Mouse (Mus musculus) thymus, adult 2 months (tissue): ENCODE data around the gene Adat2. TPM values are rescaled to one million over a fixed set of nuclear protein-coding genes. Genes with fewer than 3 reads are reported as not detected.

ENCODE experiments used
- DNase-seq: peaks from one replicate; pipeline ENCODE4 v3.0.0; 2021
- H3K27ac ChIP-seq: fragments of 200-500 bp; 2 replicates; pipeline ENCODE4 v1.5.1; 2012; ENCODE audit warnings: low read length, control low read depth; ENCODE audit not compliant: control insufficient read depth, insufficient read depth
- H3K27me3 ChIP-seq: fragments of 200-500 bp; 2 replicates; pipeline ENCODE4 v1.6.1; 2012; ENCODE audit warnings: mild to moderate bottlenecking, low read length, moderate library complexity, mixed read lengths; ENCODE audit not compliant: control insufficient read depth, insufficient read depth
- H3K36me3 ChIP-seq: fragments of 200-500 bp; 2 replicates; pipeline ENCODE4 v1.6.1; 2012; ENCODE audit warnings: mild to moderate bottlenecking, low read length, moderate library complexity; ENCODE audit not compliant: control insufficient read depth, insufficient read depth
- H3K4me1 ChIP-seq: fragments of 200-500 bp; replicated peaks from 2 replicates; pipeline ENCODE4 v1.6.1; 2012; ENCODE audit warnings: low read length; ENCODE audit not compliant: control insufficient read depth, insufficient read depth
- H3K4me3 ChIP-seq: fragments of 200-500 bp; 2 replicates; pipeline ENCODE4 v1.5.1; 2012; ENCODE audit warnings: mild to moderate bottlenecking, low read length, control low read depth, moderate library complexity; ENCODE audit not compliant: control insufficient read depth, insufficient read depth
- CTCF ChIP-seq: fragments of 200-500 bp; IDR thresholded peaks from 2 replicates; pipeline ENCODE4 v1.5.1; 2012; ENCODE audit warnings: mild to moderate bottlenecking, control low read depth, low read length, moderate library complexity, borderline replicate concordance; ENCODE audit not compliant: control insufficient read depth, poor library complexity, insufficient read depth; ENCODE audit errors: extremely low read depth
- POLR2A ChIP-seq: fragments of 200-500 bp; IDR thresholded peaks from 2 replicates; pipeline ENCODE4 v1.6.1; 2012; ENCODE audit warnings: mild to moderate bottlenecking, low read length, control low read depth, moderate library complexity; ENCODE audit not compliant: control insufficient read depth, poor library complexity, insufficient read depth; ENCODE audit errors: extremely low read depth
- WGBS: fragments of 180-500 bp; shearing (Covaris S2); methylation state at CpG from one replicate; pipeline ENCODE4 v1.1.7; 2018; 5-methylcytosine and 5-hydroxymethylcytosine counted together
- polyA plus RNA-seq: library from polyadenylated mRNA; depleted of rRNA; stranded (reverse); fragments of >200 nt; gene quantifications from 2 replicates; pipeline ENCODE4 v1.2.3, GENCODE M21; 2012; rRNA removed

The Adat2 gene
- polyA plus RNA-seq, 1 experiment, result 7.8 TPM

GRCm38 (mm10) chr10:13592196-13592595 is 39.5 kb downstream of the Adat2 start:
- Histone ChIP-seq H3K4me1 (no peaks in the 10 kb centered on the region; the same call in 1 of the 2 replicates), H3K36me3 (no peaks in the 10 kb centered on the region), H3K27ac (no peak overlapping the region), H3K27me3 (no peaks in the 10 kb centered on the region), H3K4me3 (no peak overlapping the region)
- DNase-seq, result no peak
- TF ChIP-seq CTCF (no peak), POLR2A (no peak)
- WGBS, result 96% methylated on average over 10 of the region's 10 CpGs

GRCm38 (mm10) chr10:13593529-13593928 is 40.8 kb downstream of the Adat2 start:
- no peak overlapping the region for H3K4me3 ChIP-seq
- H3K27me3 ChIP-seq, result no peaks in the 10 kb centered on the region
- 94% methylated on average over 3 of the region's 3 CpGs for WGBS
- H3K36me3 ChIP-seq, result no peaks in the 10 kb centered on the region
- DNase-seq, result no peak
- TF ChIP-seq CTCF, result no peak
- TF ChIP-seq POLR2A, result no peak
- H3K4me1 ChIP-seq, result no peaks in the 10 kb centered on the region; the same call in 1 of the 2 replicates
- no peak overlapping the region for H3K27ac ChIP-seq

GRCm38 (mm10) chr10:13596073-13596472 is 43.4 kb downstream of the Adat2 start:
- WGBS, result 36% methylated on average over 3 of the region's 3 CpGs
- TF ChIP-seq POLR2A, result no peak
- no peak for TF ChIP-seq CTCF
- Histone ChIP-seq H3K36me3 (no peaks in the 10 kb centered on the region), H3K27ac (no peak overlapping the region), H3K4me1 (no peaks in the 10 kb centered on the region; the same call in 1 of the 2 replicates), H3K27me3 (no peaks in the 10 kb centered on the region), H3K4me3 (no peak overlapping the region)
- no peak for DNase-seq

GRCm38 (mm10) chr10:13596866-13597265 is 44.2 kb downstream of the Adat2 start:
- Histone ChIP-seq H3K36me3 (no peaks in the 10 kb centered on the region), H3K27ac (no peak overlapping the region), H3K27me3 (no peaks in the 10 kb centered on the region), H3K4me1 (no peaks in the 10 kb centered on the region; the same call in 1 of the 2 replicates), H3K4me3 (no peak overlapping the region)
- 90% methylated on average over 9 of the region's 9 CpGs for WGBS
- DNase-seq, result no peak
- TF ChIP-seq CTCF, result no peak
- TF ChIP-seq POLR2A, result no peak

- H3K4me3 ChIP-seq, result no peak overlapping the region
- no peaks in the 10 kb centered on the region for H3K27me3 ChIP-seq
- no peaks in the 10 kb centered on the region; the same call in 1 of the 2 replicates for H3K4me1 ChIP-seq
- DNase-seq, result no peak
- no peaks in the 10 kb centered on the region for H3K36me3 ChIP-seq
- no peak overlapping the region for H3K27ac ChIP-seq
- no peak for TF ChIP-seq CTCF
- no peak for TF ChIP-seq POLR2A
- WGBS, result 92% methylated on average over 8 of the region's 8 CpGs
These were observed 44.8 kb downstream of the Adat2 start for GRCm38 (mm10) chr10:13597491-13597890.

GRCm38 (mm10) chr10:13600926-13601325 is 48.2 kb downstream of the Adat2 start:
- H3K4me3 ChIP-seq, result no peak overlapping the region
- no peak overlapping the region for H3K27ac ChIP-seq
- WGBS, result 79% methylated on average over 2 of the region's 2 CpGs
- H3K4me1 ChIP-seq, result no peaks in the 10 kb centered on the region; the same call in 1 of the 2 replicates
- TF ChIP-seq POLR2A (no peak), CTCF (no peak)
- no peaks in the 10 kb centered on the region for H3K36me3 ChIP-seq
- H3K27me3 ChIP-seq, result no peaks in the 10 kb centered on the region
- DNase-seq, result no peak

Other genes with a start within 250 kb of the Adat2 start
- 3.4 and 3.7 TPM in 2 replicates for gene Phactr2, start 78.5 kb upstream of the Adat2 start, polyA plus RNA-seq
- gene Fuca2, start 53.4 kb upstream of the Adat2 start, polyA plus RNA-seq, result 10.3 and 12.1 TPM in 2 replicates
- 7.3 and 9.1 TPM in 2 replicates for gene Pex3, start 248 bp downstream of the Adat2 start, polyA plus RNA-seq